Mouse (Mus musculus) hematopoietic stem cell, adult 5-6 weeks (primary cell): ENCODE measurements around the gene Ptgds. TPM values are rescaled to one million over a fixed set of nuclear protein-coding genes. Genes with fewer than 3 reads are reported as not detected.

ENCODE experiments used
- ATAC-seq, 2 experiments: fragments of 125-278 bp in 1 of 2; replicated peaks in 1 of 2; 2 replicates each; pipeline ENCODE4 v1.8.0; 2016 to 2017; ENCODE audit warnings: inconsistent platforms in 2 of 2, mild to moderate bottlenecking in 2 of 2, moderate number of reproducible peaks in 2 of 2, low read depth in 1 of 2, moderate TSS enrichment in 1 of 2; ENCODE audit not compliant: low FRiP score in 2 of 2, poor library complexity in 2 of 2, severe bottlenecking in 2 of 2, insufficient read depth in 1 of 2, low TSS enrichment in 1 of 2
- total RNA-seq: library from RNA; stranded (forward); fragments of 172-1452, 232-1000 nt; gene quantifications from 2 replicates; pipeline ENCODE4 v1.2.3, GENCODE M21; 2017

Gene Ptgds
- total RNA-seq, 1 experiment from 2014 or later: 3.5 TPM

GRCm38 (mm10) chr2:25487965-25488670, 18.3 kb upstream of the Ptgds start:
- ATAC-seq: no peak

DNA sequence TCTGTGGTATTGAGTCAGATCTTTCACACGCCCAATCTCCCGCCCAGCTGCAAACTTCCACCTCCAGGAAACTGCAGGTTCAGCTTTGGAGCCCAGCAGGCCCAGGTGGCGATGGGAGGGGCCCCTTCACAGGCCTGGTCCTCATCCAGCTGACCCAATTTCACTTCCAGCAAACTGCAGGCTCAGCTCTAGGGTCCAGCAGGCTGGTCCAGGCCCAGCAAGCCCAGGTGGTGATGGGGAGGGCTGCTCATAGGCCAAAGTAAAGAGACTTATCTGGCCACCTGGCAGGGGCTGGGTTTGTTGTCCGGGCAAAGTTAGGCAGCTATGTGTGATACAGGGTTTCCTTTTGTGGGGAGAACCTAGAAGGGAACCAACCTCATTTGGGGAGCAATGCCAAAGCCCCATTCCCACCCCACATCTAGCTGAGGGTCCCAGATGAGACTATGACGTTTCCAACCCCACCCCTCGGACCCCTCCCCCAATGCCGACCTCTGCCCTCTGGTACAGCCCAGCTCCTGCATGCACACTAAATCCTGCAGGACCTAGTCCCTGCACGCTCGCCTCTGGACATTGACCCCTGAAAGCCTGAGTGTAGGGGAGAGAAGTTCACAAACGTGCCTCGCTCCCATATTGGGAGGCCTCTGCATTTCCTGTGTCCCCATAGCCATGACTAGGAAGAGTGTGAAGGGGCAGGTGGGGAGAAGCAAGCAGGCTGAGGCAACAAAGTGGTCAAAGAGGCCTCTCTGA, 15.2 kb upstream of the Ptgds start:
- no peak for ATAC-seq

- peak; percentile 50 to 75 for ATAC-seq
These were observed 13.1 kb upstream of the Ptgds start for GRCm38 (mm10) chr2:25482969-25483368.

GRCm38 (mm10) chr2:25480541-25480940, 10.7 kb upstream of the Ptgds start:
- ATAC-seq: peak in 1 of 2 experiments; percentile 19; a peak in 3 of 4 replicates

GRCm38 (mm10) chr2:25479551-25480311, 9.9 kb upstream of the Ptgds start:
- no peak for ATAC-seq

DNA sequence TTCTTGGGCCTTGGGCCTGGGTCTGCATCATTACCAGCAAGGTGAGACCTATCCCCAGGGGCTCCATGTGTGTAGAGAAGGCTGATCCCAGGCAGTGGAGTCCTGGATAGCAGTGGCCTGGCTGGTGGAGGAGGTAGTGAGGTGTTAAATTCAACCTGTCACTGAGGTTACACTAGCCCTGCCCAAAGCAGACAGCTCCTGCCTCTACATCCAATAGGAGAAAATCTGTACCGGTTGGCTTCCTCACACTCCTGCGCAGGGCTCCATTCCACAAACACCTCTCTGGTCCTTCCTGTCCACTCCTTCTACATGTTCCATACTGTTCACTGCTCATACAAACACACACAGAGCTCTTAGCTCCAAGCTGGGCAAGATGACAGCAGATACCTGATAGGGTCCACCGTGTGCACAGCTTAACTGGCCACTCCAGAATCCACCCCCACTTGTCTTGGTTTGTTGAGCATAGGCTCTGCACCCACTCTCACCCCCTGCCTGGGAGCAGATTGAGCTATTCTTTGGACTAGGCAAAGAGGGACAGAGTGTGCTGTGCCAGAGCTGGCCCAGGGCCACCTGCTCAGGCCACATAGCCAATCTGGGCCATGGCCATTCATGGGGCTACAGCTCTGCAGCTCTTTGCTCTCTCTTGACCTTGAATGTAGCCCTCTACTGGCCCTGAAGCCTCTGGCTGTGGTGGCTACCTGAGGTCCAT, 8.3 kb upstream of the Ptgds start:
- no peak for ATAC-seq

GRCm38 (mm10) chr2:25477541-25477940, 7.7 kb upstream of the Ptgds start:
- ATAC-seq: no peak

DNA sequence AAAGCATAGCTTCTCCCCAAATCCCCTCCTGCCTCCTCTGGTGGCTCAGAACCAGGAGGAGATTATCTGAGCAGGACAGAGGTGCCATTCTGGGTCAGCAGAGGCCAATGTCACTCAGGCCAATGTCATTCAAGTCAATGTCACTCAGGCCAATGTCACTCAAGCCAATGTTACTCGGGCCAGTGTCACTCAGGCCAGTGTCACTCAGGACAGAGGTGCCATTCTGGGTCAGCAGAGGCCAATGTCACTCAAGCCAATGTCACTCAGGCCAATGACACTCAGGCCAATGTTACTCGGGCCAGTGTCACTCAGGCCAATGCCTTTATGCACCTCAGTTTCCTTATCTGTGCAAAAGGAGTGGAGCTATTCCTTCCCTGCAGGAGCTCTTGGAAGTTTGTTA, 2.7 kb upstream of the Ptgds start:
- no peak for ATAC-seq

GRCm38 (mm10) chr2:25468962-25469915, 607 bp downstream of the Ptgds start:
- ATAC-seq: no peak

DNA sequence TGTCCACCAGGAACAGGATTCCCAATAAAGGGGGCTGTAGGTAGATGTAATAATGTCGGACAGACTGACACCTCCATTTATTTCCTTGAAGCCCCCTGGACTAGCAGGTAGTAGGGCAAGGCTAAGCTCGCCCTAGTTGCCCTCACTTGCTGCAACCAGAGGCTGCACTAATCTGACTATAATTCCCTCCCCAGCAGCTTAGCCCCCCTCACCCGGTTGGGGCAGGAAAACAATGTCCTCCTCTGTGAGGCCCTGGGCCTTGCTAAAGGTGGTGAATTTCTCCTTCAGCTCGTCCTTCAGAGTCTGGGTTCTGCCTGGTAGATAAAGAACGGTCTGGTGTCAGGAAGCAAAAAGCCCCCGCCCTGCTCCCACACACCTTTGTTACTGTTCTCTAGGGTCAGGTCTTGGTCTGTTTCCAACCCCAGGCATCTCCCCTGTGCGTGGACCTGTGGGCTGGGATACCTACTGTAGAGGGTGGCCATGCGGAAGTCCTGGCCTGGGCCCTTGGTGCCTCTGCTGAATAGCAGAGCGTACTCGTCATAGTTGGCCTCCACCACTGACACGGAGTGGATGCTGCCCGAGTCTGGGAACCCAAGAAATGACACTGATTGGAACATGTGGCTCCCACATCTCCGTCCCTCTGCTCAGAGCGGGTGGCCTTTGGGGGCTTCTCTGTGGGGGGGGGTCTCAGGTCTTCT, 2.1 kb downstream of the Ptgds start:
- ATAC-seq: no peak

GRCm38 (mm10) chr2:25465816-25466635, 3.8 kb downstream of the Ptgds start:
- peak; percentile 76 to 84 for ATAC-seq

DNA sequence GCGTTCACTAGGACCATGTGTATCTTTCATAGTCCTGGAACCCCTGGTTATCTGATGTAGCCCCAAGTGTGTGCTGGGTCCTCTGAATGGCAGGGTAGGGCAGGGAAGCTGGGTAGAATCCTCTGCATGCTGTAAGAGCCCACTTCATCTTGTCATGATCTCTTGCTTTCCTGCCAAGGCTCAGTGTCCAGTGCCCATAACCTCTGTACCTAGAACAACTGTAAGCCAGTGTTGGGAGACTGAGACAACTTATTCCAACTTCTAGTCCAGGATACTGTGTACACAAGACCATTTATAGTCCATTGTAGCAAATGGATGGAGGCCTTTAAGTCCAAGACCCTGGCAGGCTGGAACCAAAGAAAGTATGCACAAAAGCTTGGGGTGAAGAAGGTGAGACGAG, 4.6 kb downstream of the Ptgds start:
- ATAC-seq: no peak

DNA sequence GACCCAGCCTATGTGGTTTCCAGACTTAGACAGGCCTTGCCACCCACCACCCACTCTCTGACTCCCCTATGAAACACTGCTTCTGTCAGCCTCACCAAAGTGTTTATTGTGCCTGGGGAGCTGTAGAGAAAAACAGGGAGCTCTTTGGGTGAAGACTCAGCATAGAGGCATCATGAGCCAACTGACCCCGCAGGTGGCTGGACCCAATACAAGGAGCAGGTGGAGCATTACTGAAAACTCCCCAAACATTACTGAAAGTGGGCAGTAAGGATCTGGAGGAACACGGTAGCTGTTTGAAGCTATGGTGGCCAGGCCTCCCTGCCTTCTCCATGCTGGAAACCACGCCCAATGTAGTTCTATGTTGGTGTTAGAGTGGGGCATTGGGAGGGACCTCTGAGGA, 6.2 kb downstream of the Ptgds start:
- no peak for ATAC-seq

- no peak for ATAC-seq
These were observed 8.4 kb downstream of the Ptgds start for GRCm38 (mm10) chr2:25461407-25461806.

DNA sequence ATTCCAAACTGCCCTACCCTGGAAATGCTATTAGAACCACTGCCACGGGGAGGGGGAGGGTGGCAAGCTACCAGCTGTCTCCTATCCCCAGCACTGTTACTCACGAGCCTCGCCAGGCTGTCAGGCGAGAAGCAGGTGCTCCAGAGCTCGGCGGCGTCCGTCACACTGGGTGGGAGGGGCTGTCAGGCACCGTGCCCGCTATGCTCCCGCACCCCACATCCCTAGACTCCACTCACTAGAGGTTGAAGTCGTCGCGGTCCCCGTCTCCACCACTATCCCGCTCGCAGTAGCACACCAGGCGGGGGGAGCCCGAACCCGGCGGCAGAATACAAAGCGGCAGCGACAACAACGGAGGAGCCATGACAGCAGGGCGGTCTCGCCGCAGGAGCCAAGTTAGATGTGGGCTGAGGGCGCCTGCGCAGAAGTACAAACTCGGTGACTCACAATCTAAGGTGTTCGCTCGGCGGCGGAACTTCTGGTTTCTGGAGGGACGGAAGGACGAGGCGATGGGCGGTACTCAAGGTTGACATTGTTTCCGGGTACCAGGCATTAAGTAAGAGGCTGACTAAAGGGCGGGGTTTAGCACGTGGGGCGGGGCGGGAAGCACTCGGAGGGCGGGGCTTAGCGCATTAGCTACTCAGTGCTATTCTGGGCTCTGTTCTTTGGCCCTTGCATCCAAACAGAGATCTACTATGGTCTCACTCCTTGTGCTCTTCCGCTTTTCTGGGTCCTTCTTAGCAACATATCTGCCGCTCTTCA, 9.1 kb downstream of the Ptgds start, which contains the start of gene Paxx:
Paxx (minus strand) TSS at position 544 of the 759 bp plus-strand sequence.
- peak; percentile 77 to 92 for ATAC-seq
